Comparison of ENCODE assay signal across 9 mouse cellular contexts in the genomic region with DNA sequence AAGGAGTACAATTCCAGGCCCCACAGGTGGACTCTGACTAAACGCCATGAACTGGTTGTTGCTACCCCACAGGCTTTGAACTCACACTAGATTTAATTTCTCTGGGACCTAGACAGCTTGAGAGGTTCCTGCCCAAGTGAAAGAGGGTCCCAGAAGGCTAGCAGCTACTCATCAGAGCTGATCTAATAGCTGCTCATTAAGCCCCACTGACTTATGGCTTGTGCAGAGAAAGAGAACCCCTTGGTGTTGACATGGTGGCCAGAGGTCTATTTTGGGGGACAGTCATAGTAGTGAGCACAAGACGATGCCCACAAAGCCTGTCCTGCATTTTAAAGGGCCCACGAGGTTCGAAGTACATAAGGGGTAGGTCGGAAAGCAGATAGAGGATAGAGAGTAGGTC. TPM values are rescaled to one million over a fixed set of nuclear protein-coding genes. Genes with fewer than 3 reads are reported as not detected.
A peak's percentile ranks its signal among the peaks of the same experiment; 100 is the strongest.
DNase-seq lines count a peak whose midpoint lies in the region; ATAC-seq and TF ChIP-seq lines count a peak whose summit lies in the region.
"Had no signal": no experiment of that assay in that cellular context is flagged by ENCODE, and none has a peak within 500 bp of the region (broad histone marks: within the 10 kb centered on the region; RNA-seq: fewer than 3 reads in every experiment).

No protein-coding gene starts in this region.

- no peak for TF ChIP-seq POLR2A in kidney, adult 2 months (IDR thresholded peaks at IDR 0.05; ENCODE audit: low read depth, low read length)
- no peak for TF ChIP-seq POLR2A in bone marrow macrophage, adult 2 months (IDR thresholded peaks at IDR 0.05; ENCODE audit: borderline replicate concordance, low read depth, low read length)

- no peaks in the 10 kb centered on the region for H3K36me3 ChIP-seq in kidney, adult 2 months (ENCODE audit: control insufficient read depth, insufficient read depth, low read length)
- peaks cover 34% of the 10 kb centered on the region for H3K36me3 ChIP-seq in hindbrain, embryonic 12.5 days
- peaks cover 32% of the 10 kb centered on the region for H3K36me3 ChIP-seq in midbrain, embryonic 12.5 days

- DNase-seq in kidney, adult 2 months = no peak
- no peak for DNase-seq in kidney, postnatal 10 days
- DNase-seq in left cerebral cortex, postnatal 14 days (ENCODE audit: low spot score in 2 of 2) = no peak
- DNase-seq in MN1 (ENCODE audit: low spot score) = no peak
- DNase-seq in kidney, adult 8-10 months = no peak

- no peak overlapping the region for H3K27ac ChIP-seq in kidney, adult 2 months (ENCODE audit: insufficient read depth, low read depth, low read length)
- H3K27ac ChIP-seq in bone marrow macrophage, adult 2 months (ENCODE audit: insufficient read depth, low read depth, low read length) = no peak overlapping the region
- H3K27ac ChIP-seq in hindbrain, embryonic 12.5 days = no peak overlapping the region
- H3K27ac ChIP-seq in midbrain, embryonic 12.5 days (replicated peaks) = no peak overlapping the region

- H3K9me3 ChIP-seq in hindbrain, embryonic 12.5 days (replicated peaks) = no peaks in the 10 kb centered on the region
- no peaks in the 10 kb centered on the region for H3K9me3 ChIP-seq in midbrain, embryonic 12.5 days

- peaks cover 34% of the 10 kb centered on the region for H3K4me1 ChIP-seq in kidney, adult 2 months (ENCODE audit: control insufficient read depth, insufficient read depth, low read length)
- H3K4me1 ChIP-seq in bone marrow macrophage, adult 2 months (ENCODE audit: control insufficient read depth, insufficient read depth, low read length) = peaks cover 37% of the 10 kb centered on the region
- peaks cover 46% of the 10 kb centered on the region for H3K4me1 ChIP-seq in hindbrain, embryonic 12.5 days
- peaks cover 41% of the 10 kb centered on the region for H3K4me1 ChIP-seq in midbrain, embryonic 12.5 days

- peak overlapping the region; percentile 84 for H3K4me2 ChIP-seq in hindbrain, embryonic 12.5 days (replicated peaks)
- H3K4me2 ChIP-seq in midbrain, embryonic 12.5 days (replicated peaks) = peak overlapping the region; percentile 93

- H3K27me3 ChIP-seq in kidney, adult 2 months (replicated peaks; ENCODE audit: control insufficient read depth, insufficient read depth, low read length) = no peaks in the 10 kb centered on the region
- H3K27me3 ChIP-seq in hindbrain, embryonic 12.5 days = peaks cover 30% of the 10 kb centered on the region
- peaks cover 31% of the 10 kb centered on the region for H3K27me3 ChIP-seq in midbrain, embryonic 12.5 days

- H3K4me3 ChIP-seq in kidney, adult 2 months (ENCODE audit: insufficient read depth, low read depth, low read length) = peak overlapping the region; percentile 96
- H3K4me3 ChIP-seq in bone marrow macrophage, adult 2 months (ENCODE audit: insufficient read depth, low read length) = peak overlapping the region; percentile 82
- H3K4me3 ChIP-seq in hindbrain, embryonic 12.5 days = peak overlapping the region; percentile 55
- peak overlapping the region; percentile 87 for H3K4me3 ChIP-seq in midbrain, embryonic 12.5 days

- no peak for TF ChIP-seq CTCF in kidney, adult 2 months (conservative IDR thresholded peaks at IDR 0.05; ENCODE audit: insufficient read depth, insufficient read length, low read depth, low read length)
- TF ChIP-seq CTCF in bone marrow macrophage, adult 2 months (IDR thresholded peaks at IDR 0.05; ENCODE audit: low read depth, low read length) = no peak

- intact Hi-C loops in left cerebral cortex, postnatal 14 days (cut with DNase I) = no loop called here

- peak overlapping the region; percentile 85 for H3K9ac ChIP-seq in hindbrain, embryonic 12.5 days
- H3K9ac ChIP-seq in midbrain, embryonic 12.5 days (replicated peaks) = peak overlapping the region; percentile 78

- no peak for ATAC-seq in hindbrain, embryonic 12.5 days (ENCODE audit: low FRiP score)
- no peak for ATAC-seq in midbrain, embryonic 12.5 days (ENCODE audit: low FRiP score, low read depth)

- 5% methylated on average over 5 of the region's 5 CpGs for whole genome bisulfite sequencing in kidney, adult 2 months
- 11% methylated on average over 5 of the region's 5 CpGs for WGBS in hindbrain, embryonic 12.5 days
- 14% methylated on average over 5 of the region's 5 CpGs for WGBS in midbrain, embryonic 12.5 days

RNA-seq across cellular contexts. Expression of a gene that starts 0.8 kb away (rescaled TPM):
- 67.3 and 70.9 TPM in 2 replicates for polyA plus RNA-seq in kidney, adult 2 months (2012; rRNA removed)
- polyA plus RNA-seq in bone marrow macrophage, adult 2 months (2012; ENCODE audit: insufficient read depth, insufficient read length, missing spikeins) = 4.8 and 5.0 TPM in 2 replicates
- polyA plus RNA-seq in hindbrain, embryonic 12.5 days (2016; fragmentation: Nextera tagmentation; extraction: Ambion mirVana) = 62.0 and 69.0 TPM in 2 replicates
- 73.8 and 75.0 TPM in 2 replicates for polyA plus RNA-seq in midbrain, embryonic 12.5 days (2016; fragmentation: Nextera tagmentation; extraction: Ambion mirVana)
- 10 to 100 TPM; 43.8 to 44.4 TPM for total RNA-seq in left cerebral cortex, postnatal 14 days (2021)

RNA-seq across cellular contexts. Expression of a gene that starts 0.9 kb away (rescaled TPM):
- polyA plus RNA-seq in kidney, adult 2 months (2012; rRNA removed) = 143 and 162 TPM in 2 replicates
- 99.8 and 102 TPM in 2 replicates for polyA plus RNA-seq in bone marrow macrophage, adult 2 months (2012; ENCODE audit: insufficient read depth, insufficient read length, missing spikeins)
- polyA plus RNA-seq in hindbrain, embryonic 12.5 days (2016; fragmentation: Nextera tagmentation; extraction: Ambion mirVana) = 30.1 and 31.1 TPM in 2 replicates
- polyA plus RNA-seq in midbrain, embryonic 12.5 days (2016; fragmentation: Nextera tagmentation; extraction: Ambion mirVana) = 25.3 and 32.6 TPM in 2 replicates
- total RNA-seq in left cerebral cortex, postnatal 14 days (2021) = 10 to 100 TPM; 23.2 to 23.7 TPM
- total RNA-seq: neutrophil, adult 5-6 weeks had no signal

RNA-seq across cellular contexts. Expression of a gene that starts 7.0 kb away (rescaled TPM):
- 274 and 343 TPM in 2 replicates for polyA plus RNA-seq in kidney, adult 2 months (2012; rRNA removed)
- 49.5 and 57.9 TPM in 2 replicates for polyA plus RNA-seq in bone marrow macrophage, adult 2 months (2012; ENCODE audit: insufficient read depth, insufficient read length, missing spikeins)
- polyA plus RNA-seq in hindbrain, embryonic 12.5 days (2016; fragmentation: Nextera tagmentation; extraction: Ambion mirVana) = 14.4 and 17.3 TPM in 2 replicates
- polyA plus RNA-seq in midbrain, embryonic 12.5 days (2016; fragmentation: Nextera tagmentation; extraction: Ambion mirVana) = 14.8 and 15.6 TPM in 2 replicates
- total RNA-seq in left cerebral cortex, postnatal 14 days (2021) = 10 to 100 TPM; 27.5 to 33.8 TPM

RNA-seq across cellular contexts. Expression of a gene that starts 13.3 kb away (rescaled TPM):
- polyA plus RNA-seq in kidney, adult 2 months (2012; rRNA removed) = 15.3 and 22.2 TPM in 2 replicates
- 66.8 and 69.6 TPM in 2 replicates for polyA plus RNA-seq in bone marrow macrophage, adult 2 months (2012; ENCODE audit: insufficient read depth, insufficient read length, missing spikeins)
- polyA plus RNA-seq in hindbrain, embryonic 12.5 days (2016; fragmentation: Nextera tagmentation; extraction: Ambion mirVana) = 7.7 and 8.9 TPM in 2 replicates
- polyA plus RNA-seq in midbrain, embryonic 12.5 days (2016; fragmentation: Nextera tagmentation; extraction: Ambion mirVana) = 5.4 and 6.0 TPM in 2 replicates
- total RNA-seq in left cerebral cortex, postnatal 14 days (2021) = 1 to 10 TPM; 5.3 to 5.6 TPM

RNA-seq across cellular contexts. Expression of a gene that starts 19.2 kb away (rescaled TPM):
- polyA plus RNA-seq in kidney, adult 2 months (2012; rRNA removed) = 350 and 353 TPM in 2 replicates
- polyA plus RNA-seq in bone marrow macrophage, adult 2 months (2012; ENCODE audit: insufficient read depth, insufficient read length, missing spikeins) = 92.9 and 94.0 TPM in 2 replicates
- polyA plus RNA-seq in hindbrain, embryonic 12.5 days (2016; fragmentation: Nextera tagmentation; extraction: Ambion mirVana) = 16.2 and 19.1 TPM in 2 replicates
- polyA plus RNA-seq in midbrain, embryonic 12.5 days (2016; fragmentation: Nextera tagmentation; extraction: Ambion mirVana) = 15.6 and 18.3 TPM in 2 replicates
- 10 to 100 TPM; 22.9 to 28.8 TPM for total RNA-seq in left cerebral cortex, postnatal 14 days (2021)

Comparison
In these comparisons a context has a peak if more than half of its experiments do, and no peak if none do; other contexts are left out.
1. RNA of a gene that starts 0.8 kb away (polyA plus RNA-seq): 73.8 to 75.0 TPM in midbrain, embryonic 12.5 days, 67.3 to 70.9 TPM in kidney, adult 2 months and 62.0 to 69.0 TPM in hindbrain, embryonic 12.5 days; 4.8 to 5.0 TPM in bone marrow macrophage, adult 2 months; every median in the first group is over 10 times any median in the second.
2. Peak in every context shown above with its lines, with median percentiles within 50 percentile points of each other: H3K4me3 ChIP-seq.